Mouse (Mus musculus) layer of hippocampus, adult 2 months (tissue): ENCODE results near the gene Gatb. TPM values are rescaled to one million over a fixed set of nuclear protein-coding genes. Genes with fewer than 3 reads are reported as not detected.

ENCODE experiments used
- DNase-seq, 2 experiments: peaks; one replicate each; pipeline ENCODE4 v3.0.0; 2022; ENCODE audit warnings: low spot score in 2 of 2
- H3K27ac ChIP-seq: fragments of 200-600 bp; 2 replicates; pipeline ENCODE4 v1.8.1; 2022
- H3K4me3 ChIP-seq: fragments of 200-600 bp; 2 replicates; pipeline ENCODE4 v1.8.1; 2022; ENCODE audit warnings: mild to moderate bottlenecking
- CTCF ChIP-seq: fragments of 200-600 bp; conservative IDR thresholded peaks from 2 replicates; pipeline ENCODE4 v1.8.1; 2022; ENCODE audit warnings: antibody characterized with exemption, mild to moderate bottlenecking, moderate library complexity
- total RNA-seq, 2 experiments: library from RNA; stranded (reverse); gene quantifications; 2 replicates each; pipeline ENCODE4 v1.2.3; 2021

Gene Gatb
- total RNA-seq, 2 experiments from 2014 or later = 19.2 to 24.5 TPM

DNA sequence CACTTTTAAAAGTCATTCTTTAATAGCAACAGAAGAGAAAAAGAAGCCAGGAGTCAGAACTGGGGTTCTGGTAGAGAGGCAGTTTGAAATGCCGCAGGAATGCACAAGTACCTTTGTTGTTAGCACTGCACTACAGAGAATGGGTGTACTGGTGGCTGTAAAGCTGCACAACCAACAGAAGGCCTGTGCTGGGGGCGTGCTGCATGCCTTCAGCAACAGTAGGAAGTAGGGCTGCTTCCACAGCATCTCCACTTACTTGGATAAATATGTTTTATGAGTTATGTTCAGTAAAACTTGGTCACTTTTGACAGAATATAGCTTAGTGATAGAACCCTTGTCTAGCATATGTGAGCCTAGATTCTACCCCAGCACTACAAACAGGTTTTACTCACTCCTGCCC is 33.8 kb downstream of the Gatb start:
- no peak for DNase-seq
- TF ChIP-seq CTCF = no peak
- peak overlapping the region; percentile 80 for H3K27ac ChIP-seq

GRCm38 (mm10) chr3:85616389-85616788 is 42.5 kb downstream of the Gatb start:
- DNase-seq = no peak
- no peak overlapping the region for H3K4me3 ChIP-seq
- no peak for TF ChIP-seq CTCF

More for the DNA sequence above, 33.8 kb downstream of the Gatb start:
- H3K4me3 ChIP-seq = no peak overlapping the region

DNA sequence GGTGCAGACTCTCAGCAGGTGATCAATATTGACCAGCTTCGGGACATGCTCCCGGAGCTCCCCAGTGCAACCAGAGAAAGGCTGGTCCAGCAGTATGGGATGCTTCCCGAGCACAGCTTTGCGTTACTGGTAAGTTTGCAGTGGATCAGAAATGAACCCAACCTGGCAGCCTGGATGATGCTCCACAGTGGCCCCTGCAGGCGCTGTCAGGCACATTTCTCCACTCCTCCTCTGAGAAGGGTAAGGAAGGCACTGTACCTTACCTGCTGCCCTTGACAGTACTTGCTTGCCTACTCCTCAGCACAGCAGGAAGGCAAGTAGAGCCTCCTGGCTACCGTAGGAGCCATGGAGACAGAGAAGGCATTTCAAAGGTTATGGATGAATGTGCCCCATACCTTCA is 45.0 kb downstream of the Gatb start:
- peak; percentile 65 for TF ChIP-seq CTCF
- DNase-seq = peak in 1 of 2 experiments; percentile 40
- H3K4me3 ChIP-seq = no peak overlapping the region
- H3K27ac ChIP-seq = peak overlapping the region; percentile 84

More at GRCm38 (mm10) chr3:85616389-85616788, 42.5 kb downstream of the Gatb start:
- H3K27ac ChIP-seq = no peak overlapping the region

GRCm38 (mm10) chr3:85619345-85619744 is 45.4 kb downstream of the Gatb start:
- no peak for DNase-seq
- no peak overlapping the region for H3K4me3 ChIP-seq
- H3K27ac ChIP-seq = peak overlapping the region; percentile 84
- TF ChIP-seq CTCF = no peak

- no peak for DNase-seq
- H3K4me3 ChIP-seq = no peak overlapping the region
- TF ChIP-seq CTCF = no peak
- H3K27ac ChIP-seq = peak overlapping the region; percentile 84
Measured at GRCm38 (mm10) chr3:85619751-85620150, 45.8 kb downstream of the Gatb start.

GRCm38 (mm10) chr3:85629895-85630510 is 56.1 kb downstream of the Gatb start:
- no peak for DNase-seq

GRCm38 (mm10) chr3:85633733-85634132 is 59.8 kb downstream of the Gatb start:
- no peak for DNase-seq
- peak overlapping the region; percentile 59 for H3K27ac ChIP-seq
- no peak for TF ChIP-seq CTCF
- H3K4me3 ChIP-seq = no peak overlapping the region

More at GRCm38 (mm10) chr3:85629895-85630510, 56.1 kb downstream of the Gatb start:
- H3K27ac ChIP-seq = peak overlapping the region; percentile 36; the same call in 1 of the 2 replicates
- TF ChIP-seq CTCF = no peak
- H3K4me3 ChIP-seq = no peak overlapping the region

- DNase-seq = no peak
- peak overlapping the region; percentile 59 for H3K27ac ChIP-seq
- no peak for TF ChIP-seq CTCF
- H3K4me3 ChIP-seq = no peak overlapping the region
Measured at GRCm38 (mm10) chr3:85634389-85635125, 60.6 kb downstream of the Gatb start.

- Histone ChIP-seq H3K27ac (0 out of 2 replicates have a peak overlapping the region, but pooled peaks have one; percentile 39), H3K4me3 (no peak overlapping the region)
- TF ChIP-seq CTCF = no peak
- DNase-seq = no peak
Measured at GRCm38 (mm10) chr3:85635126-85635419, 61.2 kb downstream of the Gatb start.

DNA sequence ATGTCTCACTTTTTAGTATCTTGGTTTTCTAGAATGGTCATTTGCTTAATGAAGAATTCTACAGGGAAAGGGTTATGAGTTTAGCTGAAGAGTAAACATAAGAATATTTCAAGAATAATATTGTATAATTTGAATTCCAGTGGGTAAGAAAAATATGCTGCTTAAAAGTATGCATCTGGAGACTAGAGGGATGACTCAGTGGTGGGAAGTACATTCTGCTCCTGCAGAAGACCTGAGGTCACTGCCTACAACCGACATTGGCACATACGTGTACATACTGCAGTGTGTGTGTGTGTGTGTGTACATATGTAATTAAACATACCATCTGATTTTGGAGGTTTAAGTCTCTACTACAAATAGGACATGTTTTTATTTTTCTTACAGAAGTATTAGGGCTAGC is 61.7 kb downstream of the Gatb start:
- Histone ChIP-seq H3K4me3 (no peak overlapping the region), H3K27ac (no peak overlapping the region)
- TF ChIP-seq CTCF = no peak
- DNase-seq = no peak

DNA sequence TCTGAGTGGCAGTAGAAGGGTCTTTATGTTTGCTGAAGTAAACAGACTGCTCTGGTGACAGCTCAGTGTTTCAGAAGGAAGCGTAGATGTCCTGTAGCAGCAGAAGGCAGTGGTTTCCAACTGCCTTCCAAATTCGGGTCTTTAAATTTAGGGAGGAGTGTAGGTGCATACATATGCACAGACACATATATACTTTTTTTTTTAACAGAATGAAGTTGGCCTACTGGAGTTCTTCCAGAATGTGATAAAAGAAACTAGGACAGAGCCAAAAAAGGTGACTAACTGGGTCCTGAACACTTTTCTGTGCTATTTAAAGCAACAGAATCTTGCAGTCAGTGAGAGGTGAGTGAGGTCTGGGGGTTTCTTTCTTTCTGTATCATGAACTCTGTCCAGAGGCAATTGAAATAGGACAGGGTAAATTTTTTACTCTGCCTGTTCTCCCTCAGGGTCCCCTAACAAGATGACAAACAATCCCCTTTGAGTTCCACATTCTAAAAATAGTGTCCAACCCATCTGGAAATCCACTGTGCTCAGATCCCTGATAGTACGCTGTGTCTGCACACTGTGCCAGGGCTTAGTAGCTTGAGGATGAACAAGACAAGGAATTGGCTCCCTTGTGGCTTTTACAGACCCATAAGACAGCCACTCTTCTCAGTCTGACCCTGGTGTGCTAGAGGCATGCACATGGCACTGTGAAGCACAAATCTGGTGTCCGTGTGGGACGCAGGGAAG is 63.0 kb downstream of the Gatb start:
- TF ChIP-seq CTCF = no peak
- peak overlapping the region; percentile 46; the same call in 1 of the 2 replicates for H3K27ac ChIP-seq
- DNase-seq = no peak
- H3K4me3 ChIP-seq = no peak overlapping the region

- H3K27ac ChIP-seq = no peak overlapping the region
- H3K4me3 ChIP-seq = no peak overlapping the region
- no peak for DNase-seq
- TF ChIP-seq CTCF = no peak
Measured at GRCm38 (mm10) chr3:85641751-85642150, 67.8 kb downstream of the Gatb start.

GRCm38 (mm10) chr3:85644814-85645213 is 70.9 kb downstream of the Gatb start:
- H3K4me3 ChIP-seq = no peak overlapping the region
- DNase-seq = no peak
- H3K27ac ChIP-seq = no peak overlapping the region
- no peak for TF ChIP-seq CTCF
